Mouse (Mus musculus) stomach, embryonic 14.5 days (tissue): ENCODE data around the gene Poln. TPM values are rescaled to one million over a fixed set of nuclear protein-coding genes. Genes with fewer than 3 reads are reported as not detected.

Source experiments
- ATAC-seq: fragments of 200-750 bp; cut with Nextera tagmentation; 2 replicates; pipeline ENCODE4 v1.8.0; 2017; ENCODE audit warnings: low read depth, moderate TSS enrichment; ENCODE audit not compliant: insufficient number of reproducible peaks, insufficient read depth, low FRiP score
- H3K27ac ChIP-seq: fragments of 300-500 bp; sonication (generic); 2 replicates; pipeline ENCODE4 v1.5.1; 2014; ENCODE audit warnings: mild to moderate bottlenecking, low read length, moderate library complexity, mixed read lengths
- H3K27me3 ChIP-seq: fragments of 300-500 bp; sonication (generic); 2 replicates; pipeline ENCODE4 v1.6.1; 2014; ENCODE audit warnings: low read length, control low read depth, mixed read lengths; ENCODE audit not compliant: control insufficient read depth, insufficient read depth
- H3K36me3 ChIP-seq: fragments of 300-500 bp; sonication (generic); 2 replicates; pipeline ENCODE4 v1.6.1; 2014; ENCODE audit warnings: mild to moderate bottlenecking, control low read depth, low read length, moderate library complexity, mixed read lengths; ENCODE audit not compliant: control insufficient read depth, insufficient read depth
- H3K4me1 ChIP-seq: fragments of 300-500 bp; sonication (generic); 2 replicates; pipeline ENCODE4 v1.6.1; 2014; ENCODE audit warnings: low read length, control low read depth, mixed read lengths; ENCODE audit not compliant: control insufficient read depth, insufficient read depth
- H3K4me2 ChIP-seq: fragments of 300-500 bp; sonication (generic); replicated peaks from 2 replicates; pipeline ENCODE4 v1.6.1; 2014; ENCODE audit warnings: low read depth, low read length, control low read depth
- H3K4me3 ChIP-seq: fragments of 300-500 bp; sonication (generic); 2 replicates; pipeline ENCODE4 v1.5.1; 2014; ENCODE audit warnings: low read depth, low read length, control low read depth
- H3K9ac ChIP-seq: fragments of 300-500 bp; sonication (generic); replicated peaks from 2 replicates; pipeline ENCODE4 v1.6.1; 2014; ENCODE audit warnings: low read depth, mild to moderate bottlenecking, control low read depth, low read length, moderate library complexity, mixed read lengths
- H3K9me3 ChIP-seq: fragments of 300-500 bp; sonication (generic); 2 replicates; pipeline ENCODE4 v1.6.1; 2016; ENCODE audit warnings: low read depth, low read length, control low read depth; ENCODE audit not compliant: control insufficient read depth
- WGBS: fragments of 180-500 bp; shearing (Covaris S2); extraction: QIAGEN DNeasy Blood & Tissue Kit; methylation state at CpG from one replicate; pipeline ENCODE4 v1.1.7; 2014; 5-methylcytosine and 5-hydroxymethylcytosine counted together
- polyA plus RNA-seq: library from polyadenylated mRNA; unstranded; fragments of >200 nt; fragmentation: Nextera tagmentation; extraction: Ambion mirVana; gene quantifications from 2 replicates; pipeline ENCODE4 v1.2.1, GENCODE M21; 2014

Poln gene
- polyA plus RNA-seq, 1 experiment from 2014 or later: 1.1 TPM

- H3K9ac ChIP-seq: no peak overlapping the region
- peaks cover 25% of the 10 kb centered on the region for H3K4me1 ChIP-seq
Observed at GRCm38 (mm10) chr5:34185051-34185580, 15.9 kb upstream of the Poln start.

GRCm38 (mm10) chr5:34183976-34184375 lies 14.7 kb upstream of the Poln start:
- peaks cover 25% of the 10 kb centered on the region for H3K36me3 ChIP-seq
- no peak overlapping the region for H3K27ac ChIP-seq
- no peaks in the 10 kb centered on the region for H3K27me3 ChIP-seq
- ATAC-seq: no peak
- H3K9ac ChIP-seq: no peak overlapping the region
- no peaks in the 10 kb centered on the region for H3K9me3 ChIP-seq
- WGBS: 87% methylated on average over 3 of the region's 3 CpGs
- no peak overlapping the region for H3K4me3 ChIP-seq
- H3K4me1 ChIP-seq: peaks cover 25% of the 10 kb centered on the region
- H3K4me2 ChIP-seq: no peak overlapping the region

More at GRCm38 (mm10) chr5:34185051-34185580, 15.9 kb upstream of the Poln start:
- H3K4me2 ChIP-seq: no peak overlapping the region
- H3K27me3 ChIP-seq: no peaks in the 10 kb centered on the region
- no peak for ATAC-seq
- peaks cover 15% of the 10 kb centered on the region for H3K36me3 ChIP-seq
- H3K4me3 ChIP-seq: no peak overlapping the region
- WGBS: 86% methylated on average over 1 of the region's 1 CpGs
- H3K27ac ChIP-seq: no peak overlapping the region
- H3K9me3 ChIP-seq: no peaks in the 10 kb centered on the region

GRCm38 (mm10) chr5:34183156-34183880 lies 14.1 kb upstream of the Poln start:
- no peak overlapping the region for H3K4me3 ChIP-seq
- no peak for ATAC-seq
- WGBS: 71% methylated on average over 5 of the region's 5 CpGs
- no peaks in the 10 kb centered on the region for H3K27me3 ChIP-seq
- H3K9me3 ChIP-seq: no peaks in the 10 kb centered on the region
- peaks cover 21% of the 10 kb centered on the region for H3K4me1 ChIP-seq
- H3K27ac ChIP-seq: no peak overlapping the region
- H3K4me2 ChIP-seq: no peak overlapping the region
- H3K36me3 ChIP-seq: peaks cover 30% of the 10 kb centered on the region
- H3K9ac ChIP-seq: no peak overlapping the region

GRCm38 (mm10) chr5:34182486-34182885 lies 13.2 kb upstream of the Poln start:
- H3K9me3 ChIP-seq: no peaks in the 10 kb centered on the region
- H3K4me1 ChIP-seq: peaks cover 19% of the 10 kb centered on the region
- no peak overlapping the region for H3K9ac ChIP-seq
- no peak overlapping the region for H3K27ac ChIP-seq
- no peak for ATAC-seq
- no peak overlapping the region for H3K4me3 ChIP-seq
- H3K36me3 ChIP-seq: peaks cover 38% of the 10 kb centered on the region
- H3K27me3 ChIP-seq: no peaks in the 10 kb centered on the region
- 71% methylated on average over 3 of the region's 3 CpGs for WGBS
- H3K4me2 ChIP-seq: no peak overlapping the region

GRCm38 (mm10) chr5:34177821-34178220 lies 8.6 kb upstream of the Poln start:
- Histone ChIP-seq H3K4me1 (no peaks in the 10 kb centered on the region), H3K27ac (no peak overlapping the region), H3K9me3 (no peaks in the 10 kb centered on the region), H3K4me3 (no peak overlapping the region), H3K27me3 (no peaks in the 10 kb centered on the region), H3K36me3 (peaks cover 64% of the 10 kb centered on the region), H3K9ac (no peak overlapping the region), H3K4me2 (no peak overlapping the region)
- WGBS: 91% methylated on average over 4 of the region's 4 CpGs
- ATAC-seq: no peak

- Histone ChIP-seq H3K4me1 (no peaks in the 10 kb centered on the region), H3K36me3 (peaks cover 64% of the 10 kb centered on the region)
- 88% methylated on average over 2 of the region's 2 CpGs for WGBS
Observed at GRCm38 (mm10) chr5:34177091-34177490, 7.8 kb upstream of the Poln start.

GRCm38 (mm10) chr5:34176691-34177090 lies 7.4 kb upstream of the Poln start:
- ATAC-seq: no peak
- no peak overlapping the region for H3K4me2 ChIP-seq
- no peaks in the 10 kb centered on the region for H3K9me3 ChIP-seq
- peaks cover 64% of the 10 kb centered on the region for H3K36me3 ChIP-seq
- no peaks in the 10 kb centered on the region for H3K27me3 ChIP-seq
- no peak overlapping the region for H3K27ac ChIP-seq
- no peaks in the 10 kb centered on the region for H3K4me1 ChIP-seq
- 83% methylated on average over 10 of the region's 10 CpGs for WGBS
- H3K9ac ChIP-seq: no peak overlapping the region
- H3K4me3 ChIP-seq: no peak overlapping the region

More at GRCm38 (mm10) chr5:34177091-34177490, 7.8 kb upstream of the Poln start:
- no peak for ATAC-seq
- no peaks in the 10 kb centered on the region for H3K27me3 ChIP-seq
- no peak overlapping the region for H3K4me3 ChIP-seq
- no peak overlapping the region for H3K27ac ChIP-seq
- no peaks in the 10 kb centered on the region for H3K9me3 ChIP-seq
- no peak overlapping the region for H3K4me2 ChIP-seq
- H3K9ac ChIP-seq: no peak overlapping the region

- Histone ChIP-seq H3K4me2 (no peak overlapping the region), H3K27ac (no peak overlapping the region), H3K4me3 (no peak overlapping the region), H3K4me1 (0 out of 2 replicates have a peak, but pooled peaks cover 2% of the 10 kb centered on the region), H3K9ac (no peak overlapping the region), H3K9me3 (no peaks in the 10 kb centered on the region), H3K27me3 (no peaks in the 10 kb centered on the region), H3K36me3 (peaks cover 55% of the 10 kb centered on the region)
- WGBS: 45% methylated on average over 5 of the region's 5 CpGs
- no peak for ATAC-seq
Observed at GRCm38 (mm10) chr5:34175403-34175694, 6.1 kb upstream of the Poln start.
